Mouse (Mus musculus): ENCODE results near the gene Slc4a2. TPM values are rescaled to one million over a fixed set of nuclear protein-coding genes. Genes with fewer than 3 reads are reported as not detected.
A peak's percentile ranks its signal among the peaks of the same experiment; 100 is the strongest.

Gene Slc4a2
- total and polyA plus RNA-seq, 3 experiments: 22.4 to 37.9 (median 25.9) TPM

GRCm38 (mm10) chr5:24445428-24446080 lies 21.9 kb downstream of the Slc4a2 start:
- intact Hi-C loops (cut with DNase I): loop anchor here (2.0 to 10.0 kb wide), 2 partner anchors 19 to 389 kb away; no protein-coding TSS in a partner anchor
- no peak for DNase-seq
- H3K79me2 ChIP-seq (replicated peaks; ENCODE audit: control insufficient read depth, insufficient read depth, low read length): no peaks in the 10 kb centered on the region
- no peak for TF ChIP-seq EP300 (IDR thresholded peaks at IDR 0.05; ENCODE audit: insufficient read depth, low read depth, low read length)
- TF ChIP-seq POLR2A (IDR thresholded peaks at IDR 0.05; ENCODE audit: insufficient read depth, low read depth, low read length): no peak
- TF ChIP-seq CTCF (IDR thresholded peaks at IDR 0.05): 0 out of 2 replicates have a peak, but pooled peaks have one; percentile 11
- H3K4me1 ChIP-seq (ENCODE audit: control insufficient read depth, insufficient read depth, low read length): peaks cover 3% of the 10 kb centered on the region; the same call in 1 of the 2 replicates
- H3K27me3 ChIP-seq (ENCODE audit: control insufficient read depth, insufficient read depth, low read length): no peaks in the 10 kb centered on the region
- H3K4me3 ChIP-seq: peak overlapping the region; percentile 76
- peak overlapping the region; percentile 97 for H3K27ac ChIP-seq
- 57% methylated on average over 20 of the region's 20 CpGs for WGBS
- H3K9ac ChIP-seq (ENCODE audit: low read depth, low read length): peak overlapping the region; percentile 19
- no peaks in the 10 kb centered on the region for H3K36me3 ChIP-seq (ENCODE audit: control insufficient read depth, insufficient read depth, low read length)

- Histone ChIP-seq H3K27ac (no peak overlapping the region), H3K36me3 (ENCODE audit: control insufficient read depth, insufficient read depth, low read length) (no peaks in the 10 kb centered on the region), H3K9ac (ENCODE audit: low read depth, low read length) (no peak overlapping the region), H3K79me2 (replicated peaks; ENCODE audit: control insufficient read depth, insufficient read depth, low read length) (no peaks in the 10 kb centered on the region), H3K27me3 (ENCODE audit: control insufficient read depth, insufficient read depth, low read length) (no peaks in the 10 kb centered on the region), H3K4me3 (no peak overlapping the region), H3K4me1 (ENCODE audit: control insufficient read depth, insufficient read depth, low read length) (peaks cover 3% of the 10 kb centered on the region; the same call in 1 of the 2 replicates)
- TF ChIP-seq POLR2A (IDR thresholded peaks at IDR 0.05; ENCODE audit: insufficient read depth, low read depth, low read length) (no peak), CTCF (IDR thresholded peaks at IDR 0.05) (no peak), EP300 (IDR thresholded peaks at IDR 0.05; ENCODE audit: insufficient read depth, low read depth, low read length) (no peak)
- whole genome bisulfite sequencing: 89% methylated on average over 7 of the region's 7 CpGs
- DNase-seq: no peak
- intact Hi-C loops (cut with DNase I): loop anchor here (10.0 kb wide), 1 partner anchor 388 kb away; no protein-coding TSS in a partner anchor
Observed at GRCm38 (mm10) chr5:24446630-24447029, 23.0 kb downstream of the Slc4a2 start.

GRCm38 (mm10) chr5:24447624-24448298 lies 24.1 kb downstream of the Slc4a2 start, which contains the start of gene Tmub1:
Gene Tmub1, minus strand, starts transcription at chr5:24447854.
- Histone ChIP-seq H3K36me3 (ENCODE audit: control insufficient read depth, insufficient read depth, low read length) (no peaks in the 10 kb centered on the region), H3K79me2 (replicated peaks; ENCODE audit: control insufficient read depth, insufficient read depth, low read length) (no peaks in the 10 kb centered on the region), H3K27ac (peak within 1 kb of the TSS; percentile 81), H3K4me1 (ENCODE audit: control insufficient read depth, insufficient read depth, low read length) (peaks cover 3% of the 10 kb centered on the region; the same call in 1 of the 2 replicates), H3K4me3 (peak within 1 kb of the TSS; percentile 58), H3K9ac (ENCODE audit: low read depth, low read length) (peak within 1 kb of the TSS; percentile 79), H3K27me3 (ENCODE audit: control insufficient read depth, insufficient read depth, low read length) (no peaks in the 10 kb centered on the region)
- 3% methylated on average over 34 of the region's 34 CpGs for WGBS
- TF ChIP-seq POLR2A (IDR thresholded peaks at IDR 0.05; ENCODE audit: insufficient read depth, low read depth, low read length) (0 out of 2 replicates have a peak, but pooled peaks have one; percentile 25), EP300 (IDR thresholded peaks at IDR 0.05; ENCODE audit: insufficient read depth, low read depth, low read length) (no peak)
- DNase-seq: peak; percentile 88 to 89
- intact Hi-C loops (cut with DNase I): loop anchor here (10.0 kb wide), 1 partner anchor 387 kb away; no protein-coding TSS in a partner anchor

GRCm38 (mm10) chr5:24451264-24452029 lies 27.8 kb downstream of the Slc4a2 start:
- H3K27me3 ChIP-seq (ENCODE audit: control insufficient read depth, insufficient read depth, low read length): no peaks in the 10 kb centered on the region
- H3K36me3 ChIP-seq (ENCODE audit: control insufficient read depth, insufficient read depth, low read length): no peaks in the 10 kb centered on the region
- DNase-seq: peak; percentile 91 to 93
- 5% methylated on average over 54 of the region's 66 CpGs for WGBS
- H3K4me3 ChIP-seq: peak overlapping the region; percentile 70
- peak overlapping the region; percentile 90 for H3K9ac ChIP-seq (ENCODE audit: low read depth, low read length)
- intact Hi-C loops (cut with DNase I): loop anchor here (2.0 kb wide), 1 partner anchor 27 kb away; no protein-coding TSS in a partner anchor
- peak; percentile 21; the same call in 1 of the 2 replicates for TF ChIP-seq CTCF (IDR thresholded peaks at IDR 0.05)
- peak; percentile 87 for TF ChIP-seq POLR2A (IDR thresholded peaks at IDR 0.05; ENCODE audit: insufficient read depth, low read depth, low read length)
- TF ChIP-seq EP300 (IDR thresholded peaks at IDR 0.05; ENCODE audit: insufficient read depth, low read depth, low read length): peak; percentile 64; the same call in 1 of the 2 replicates
- peaks cover 25% of the 10 kb centered on the region for H3K4me1 ChIP-seq (ENCODE audit: control insufficient read depth, insufficient read depth, low read length)
- H3K27ac ChIP-seq: peak overlapping the region; percentile 93
- H3K79me2 ChIP-seq (replicated peaks; ENCODE audit: control insufficient read depth, insufficient read depth, low read length): peaks cover 4% of the 10 kb centered on the region; the same call in 1 of the 2 replicates

- no peaks in the 10 kb centered on the region for H3K27me3 ChIP-seq (ENCODE audit: control insufficient read depth, insufficient read depth, low read length)
- intact Hi-C loops (cut with DNase I): no loop called here
- H3K4me1 ChIP-seq (ENCODE audit: control insufficient read depth, insufficient read depth, low read length): peaks cover 27% of the 10 kb centered on the region
- peak within 1 kb of the TSS; percentile 70 for H3K4me3 ChIP-seq
- peak within 1 kb of the TSS; percentile 90 for H3K9ac ChIP-seq (ENCODE audit: low read depth, low read length)
- peak; percentile 53 to 65 for DNase-seq
- TF ChIP-seq EP300 (IDR thresholded peaks at IDR 0.05; ENCODE audit: insufficient read depth, low read depth, low read length) (no peak), POLR2A (IDR thresholded peaks at IDR 0.05; ENCODE audit: insufficient read depth, low read depth, low read length) (no peak), CTCF (IDR thresholded peaks at IDR 0.05) (no peak)
- peaks cover 6% of the 10 kb centered on the region for H3K79me2 ChIP-seq (replicated peaks; ENCODE audit: control insufficient read depth, insufficient read depth, low read length)
- peak within 1 kb of the TSS; percentile 93 for H3K27ac ChIP-seq
- 2% methylated on average over 76 of the region's 85 CpGs for WGBS
- no peaks in the 10 kb centered on the region for H3K36me3 ChIP-seq (ENCODE audit: control insufficient read depth, insufficient read depth, low read length)
Observed at GRCm38 (mm10) chr5:24452030-24452690, 28.5 kb downstream of the Slc4a2 start, which contains the start of gene Agap3. Gene Agap3, plus strand, starts transcription at chr5:24452177.
